Mouse (Mus musculus) E14TG2a.4 (cell line): ENCODE measurements around the gene Vcl.
A peak's percentile ranks its signal among the peaks of the same experiment; 100 is the strongest.

Source experiments
- H3K27me3 ChIP-seq: 2 replicates; pipeline ENCODE4 v1.6.1; 2014; ENCODE audit warnings: low read length, control low read depth; ENCODE audit not compliant: insufficient read depth
- H3K36me3 ChIP-seq: 2 replicates; pipeline ENCODE4 v1.6.1; 2014; ENCODE audit warnings: low read length, control low read depth; ENCODE audit not compliant: insufficient read depth
- H3K4me1 ChIP-seq: replicated peaks from 2 replicates; pipeline ENCODE4 v1.6.1; 2014; ENCODE audit warnings: low read depth, low read length, control low read depth
- H3K4me3 ChIP-seq: replicated peaks from 2 replicates; pipeline ENCODE4 v1.5.1; 2014; ENCODE audit warnings: mild to moderate bottlenecking, low read length
- H3K9me3 ChIP-seq: 2 replicates; pipeline ENCODE4 v1.6.1; 2014; ENCODE audit warnings: low read length, control low read depth
- CTCF ChIP-seq: conservative IDR thresholded peaks from 2 replicates; pipeline ENCODE4 v1.5.1; 2014; ENCODE audit warnings: low read length
- NANOG ChIP-seq: IDR thresholded peaks from 2 replicates; pipeline ENCODE4 v1.6.1; 2014; ENCODE audit warnings: borderline replicate concordance, low read length, mixed read lengths
- POU5F1 ChIP-seq: IDR thresholded peaks from 2 replicates; pipeline ENCODE4 v1.6.1; 2014; ENCODE audit warnings: low read length, borderline replicate concordance

Vcl gene

DNA sequence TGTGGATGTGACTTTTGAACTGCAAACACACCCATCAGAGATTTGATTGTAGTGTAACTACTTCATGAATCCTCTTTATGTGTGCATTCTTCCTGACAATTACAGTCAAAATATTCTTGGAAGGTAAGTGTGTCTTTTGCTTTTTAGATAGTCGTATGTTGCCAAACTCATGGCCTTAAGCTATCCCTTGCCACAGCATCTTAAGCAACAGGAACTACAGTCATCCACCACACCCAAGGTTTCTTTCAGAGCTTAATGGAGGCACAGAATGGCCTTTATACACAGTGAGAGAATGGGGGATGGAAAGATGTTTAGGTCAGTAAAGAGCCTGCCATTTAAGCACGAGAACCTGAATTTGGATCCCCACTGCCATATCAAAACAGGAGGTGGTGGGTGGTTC is 118.6 kb downstream of the Vcl start:
- Histone ChIP-seq H3K27me3 (no peaks in the 10 kb centered on the region), H3K36me3 (peaks cover 37% of the 10 kb centered on the region), H3K4me3 (no peak overlapping the region), H3K9me3 (no peaks in the 10 kb centered on the region), H3K4me1 (peaks cover 33% of the 10 kb centered on the region)
- TF ChIP-seq CTCF (no peak), NANOG (peak; percentile 55)

DNA sequence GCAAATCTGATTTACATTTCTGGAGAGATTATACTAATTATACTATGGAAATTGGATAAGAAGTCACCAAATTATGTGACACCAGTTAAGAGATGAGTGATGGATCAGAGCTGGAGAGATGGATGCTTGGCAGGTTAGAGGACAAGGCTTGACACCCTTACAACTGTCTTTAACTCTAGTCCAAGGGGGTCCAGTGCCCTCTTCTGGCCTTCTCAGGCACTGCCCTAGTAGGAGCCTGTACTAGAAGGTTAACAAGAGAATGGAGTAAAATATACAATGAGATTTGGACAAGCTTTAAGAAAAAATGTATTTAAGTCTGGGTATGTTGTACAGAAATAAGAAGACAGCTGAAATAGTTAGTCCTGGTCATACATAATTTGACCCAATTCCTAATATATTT is 119.7 kb downstream of the Vcl start:
- Histone ChIP-seq H3K36me3 (peaks cover 30% of the 10 kb centered on the region), H3K27me3 (no peaks in the 10 kb centered on the region), H3K4me3 (no peak overlapping the region), H3K9me3 (no peaks in the 10 kb centered on the region), H3K4me1 (peaks cover 43% of the 10 kb centered on the region)
- no peak for TF ChIP-seq NANOG
- TF ChIP-seq POU5F1 = no peak
- TF ChIP-seq CTCF = peak; percentile 82

DNA sequence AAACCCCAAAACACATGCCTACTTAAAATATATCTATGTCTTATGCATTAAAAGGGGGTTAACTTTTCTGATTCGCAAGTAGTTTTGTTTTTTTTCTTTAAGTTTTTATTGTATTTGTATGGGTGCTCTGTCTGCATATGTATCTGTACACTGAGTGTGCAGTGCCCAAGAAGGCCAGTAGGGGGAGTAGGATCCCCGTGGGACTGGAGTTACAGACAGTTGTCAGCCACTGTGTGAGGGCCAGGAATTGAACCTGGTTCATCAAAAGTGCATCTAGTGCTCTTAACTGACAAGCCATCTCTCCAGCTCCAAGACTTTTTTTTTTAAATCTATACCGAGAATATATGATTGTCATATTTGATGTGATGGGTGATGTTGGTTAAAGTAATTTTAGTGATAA is 121.5 kb downstream of the Vcl start:
- Histone ChIP-seq H3K4me1 (peaks cover 58% of the 10 kb centered on the region), H3K36me3 (peaks cover 26% of the 10 kb centered on the region), H3K4me3 (peak overlapping the region; percentile 99), H3K9me3 (no peaks in the 10 kb centered on the region), H3K27me3 (no peaks in the 10 kb centered on the region)
- no peak for TF ChIP-seq POU5F1
- no peak for TF ChIP-seq NANOG
- TF ChIP-seq CTCF = peak; percentile 97

GRCm38 (mm10) chr14:21051380-21052111 is 122.3 kb downstream of the Vcl start:
- peaks cover 63% of the 10 kb centered on the region for H3K4me1 ChIP-seq
- TF ChIP-seq POU5F1 = no peak
- no peak for TF ChIP-seq CTCF
- no peak for TF ChIP-seq NANOG
- H3K9me3 ChIP-seq = no peaks in the 10 kb centered on the region
- H3K4me3 ChIP-seq = peak overlapping the region; percentile 99
- no peaks in the 10 kb centered on the region for H3K27me3 ChIP-seq
- H3K36me3 ChIP-seq = peaks cover 28% of the 10 kb centered on the region

GRCm38 (mm10) chr14:21052112-21052780 is 123.0 kb downstream of the Vcl start, which contains the start of the genes Ap3m1 and Adk:
Gene Ap3m1, minus strand, starts transcription at chr14:21052508.
Gene Adk, plus strand, starts transcription at chr14:21052574.
- H3K27me3 ChIP-seq = no peaks in the 10 kb centered on the region
- H3K36me3 ChIP-seq = peaks cover 30% of the 10 kb centered on the region
- TF ChIP-seq NANOG (no peak), POU5F1 (no peak), CTCF (no peak)
- peaks cover 61% of the 10 kb centered on the region for H3K4me1 ChIP-seq
- H3K4me3 ChIP-seq = peak within 1 kb of the TSS; percentile 99
- H3K9me3 ChIP-seq = no peaks in the 10 kb centered on the region

- no peaks in the 10 kb centered on the region for H3K9me3 ChIP-seq
- no peaks in the 10 kb centered on the region for H3K27me3 ChIP-seq
- no peak for TF ChIP-seq CTCF
- TF ChIP-seq NANOG = no peak
- no peak for TF ChIP-seq POU5F1
- peaks cover 35% of the 10 kb centered on the region for H3K36me3 ChIP-seq
- H3K4me3 ChIP-seq = peak overlapping the region; percentile 99
- H3K4me1 ChIP-seq = peaks cover 56% of the 10 kb centered on the region
Observed at GRCm38 (mm10) chr14:21052781-21053130, 123.6 kb downstream of the Vcl start.

DNA sequence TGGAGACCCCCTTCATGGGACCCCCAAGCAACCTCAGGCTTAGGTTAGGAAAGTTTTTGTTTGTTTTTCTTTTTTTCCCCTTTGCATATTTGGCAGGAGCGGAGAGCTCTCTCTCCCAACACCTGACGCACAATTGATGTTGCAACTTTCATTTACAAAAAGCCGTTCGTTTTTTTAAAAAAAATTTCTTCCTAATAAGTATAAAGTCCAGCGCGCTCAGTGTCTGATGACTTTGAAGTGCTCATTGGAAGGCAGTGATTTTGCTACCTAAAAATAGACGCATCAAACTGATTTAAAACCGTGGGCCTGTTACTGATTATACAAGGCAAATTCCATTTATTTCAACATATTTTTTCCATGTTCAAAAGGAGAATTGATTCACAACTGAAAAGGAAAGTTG is 124.0 kb downstream of the Vcl start:
- Histone ChIP-seq H3K4me1 (peaks cover 52% of the 10 kb centered on the region), H3K27me3 (no peaks in the 10 kb centered on the region), H3K36me3 (peaks cover 35% of the 10 kb centered on the region), H3K9me3 (no peaks in the 10 kb centered on the region), H3K4me3 (peak overlapping the region; percentile 99)
- TF ChIP-seq NANOG (no peak), POU5F1 (no peak), CTCF (no peak)

DNA sequence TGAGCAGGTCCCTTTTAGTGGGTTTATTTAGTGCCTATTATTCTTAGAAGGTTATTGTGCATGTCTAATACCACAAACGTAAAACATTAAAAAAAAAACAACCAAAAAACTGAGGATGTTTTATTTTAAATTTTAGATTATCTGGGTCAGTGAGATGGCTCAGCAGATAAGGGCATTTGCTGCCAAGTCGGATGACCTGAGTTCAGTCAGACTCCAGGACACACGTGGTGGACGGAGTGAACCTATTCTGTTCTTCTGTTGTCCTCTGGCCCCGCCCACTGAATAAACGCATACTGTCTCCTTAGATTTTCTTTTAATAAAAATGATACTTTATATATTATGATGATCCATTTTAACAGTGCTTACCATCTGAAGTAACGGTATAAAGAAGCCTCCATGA is 124.4 kb downstream of the Vcl start:
- Histone ChIP-seq H3K4me1 (peaks cover 47% of the 10 kb centered on the region), H3K36me3 (peaks cover 35% of the 10 kb centered on the region), H3K9me3 (no peaks in the 10 kb centered on the region), H3K27me3 (no peaks in the 10 kb centered on the region), H3K4me3 (peak overlapping the region; percentile 99)
- TF ChIP-seq CTCF = no peak
- TF ChIP-seq NANOG = no peak
- TF ChIP-seq POU5F1 = no peak

- Histone ChIP-seq H3K4me3 (no peak overlapping the region), H3K36me3 (peaks cover 37% of the 10 kb centered on the region), H3K4me1 (peaks cover 22% of the 10 kb centered on the region), H3K27me3 (no peaks in the 10 kb centered on the region), H3K9me3 (no peaks in the 10 kb centered on the region)
- TF ChIP-seq POU5F1 = no peak
- TF ChIP-seq CTCF = no peak
- TF ChIP-seq NANOG = no peak
Observed at GRCm38 (mm10) chr14:21058972-21059371, 129.8 kb downstream of the Vcl start.
